Mouse (Mus musculus): ENCODE results near the gene Rab34.

Rab34 gene

GRCm38 (mm10) chr11:78164924-78165760, 23.1 kb upstream of the Rab34 start, which contains the start of gene Traf4:
TSS of gene Traf4 (minus strand) at chr11:78165589.
- DNase-seq (ENCODE audit: low read depth, low spot score): peak; percentile 82

- no peak for DNase-seq (ENCODE audit: low read depth, low spot score)
Measured at GRCm38 (mm10) chr11:78165761-78166109, 22.5 kb upstream of the Rab34 start.

DNA sequence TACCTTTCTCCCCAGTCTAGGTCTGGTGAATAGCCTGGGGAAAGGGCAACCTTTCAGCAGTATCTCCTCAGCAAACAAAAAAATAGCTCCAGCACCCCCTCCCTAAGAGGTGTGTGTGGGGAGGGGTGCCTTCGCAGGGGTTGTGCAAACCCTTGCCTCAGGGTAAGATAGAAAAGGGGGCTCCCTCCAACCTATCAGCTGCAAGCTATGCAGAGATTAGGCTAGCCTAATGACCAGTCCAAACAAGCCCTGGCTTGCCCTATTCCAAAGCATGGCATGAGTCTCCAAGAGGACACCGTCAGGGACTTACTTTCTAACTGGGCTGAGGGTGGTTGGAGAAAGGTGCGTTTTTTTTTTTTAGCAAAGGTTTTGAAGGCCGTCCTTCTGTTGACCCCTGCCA, 22.1 kb upstream of the Rab34 start:
- no peak for DNase-seq (ENCODE audit: low read depth, low spot score)

GRCm38 (mm10) chr11:78166640-78167039, 21.6 kb upstream of the Rab34 start:
- DNase-seq (ENCODE audit: low read depth, low spot score): no peak

GRCm38 (mm10) chr11:78167257-78167959, 20.8 kb upstream of the Rab34 start:
- no peak for DNase-seq (ENCODE audit: low read depth, low spot score)

GRCm38 (mm10) chr11:78168541-78169468, 19.4 kb upstream of the Rab34 start:
- DNase-seq (ENCODE audit: low read depth, low spot score): no peak

GRCm38 (mm10) chr11:78170306-78170705, 17.9 kb upstream of the Rab34 start:
- DNase-seq (ENCODE audit: low read depth, low spot score): no peak

GRCm38 (mm10) chr11:78171328-78171727, 16.9 kb upstream of the Rab34 start:
- DNase-seq (ENCODE audit: low read depth, low spot score): no peak

DNA sequence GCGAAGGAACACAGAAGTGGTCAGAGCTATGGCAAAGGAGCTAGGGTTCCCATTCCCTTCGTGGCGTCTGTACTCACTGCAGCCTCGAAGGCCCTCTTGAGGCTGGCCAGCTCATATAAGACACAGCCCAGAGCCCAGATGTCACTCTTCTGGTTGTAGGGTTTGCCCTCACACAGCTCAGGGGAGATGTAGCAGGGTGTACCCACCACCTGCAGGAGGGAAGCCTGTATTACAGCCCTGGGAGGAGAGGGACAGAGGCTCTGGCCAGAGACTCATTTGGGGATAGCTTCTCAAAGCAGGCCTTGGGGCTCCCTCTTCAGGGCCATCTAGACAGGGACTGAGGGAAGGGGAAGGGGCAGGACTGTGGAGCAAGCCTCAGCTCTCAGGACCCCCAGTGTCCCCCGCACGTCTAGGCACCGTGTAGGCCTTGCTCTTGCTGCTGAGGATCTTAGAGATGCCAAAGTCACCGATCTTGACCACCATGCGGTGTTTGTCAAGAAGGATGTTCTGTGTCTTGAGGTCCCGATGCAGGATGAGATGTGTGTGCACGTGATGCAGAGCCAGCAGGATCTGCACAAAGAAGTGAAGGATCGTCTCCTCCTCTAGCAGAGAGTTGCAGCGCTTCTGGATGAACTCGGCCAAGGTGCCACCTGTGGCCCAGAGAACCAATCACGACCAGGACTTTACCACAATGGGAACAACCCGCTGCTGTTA, 16.0 kb upstream of the Rab34 start:
- DNase-seq (ENCODE audit: low read depth, low spot score): no peak

- no peak for DNase-seq (ENCODE audit: low read depth, low spot score)
Measured at GRCm38 (mm10) chr11:78172748-78173383, 15.4 kb upstream of the Rab34 start.

GRCm38 (mm10) chr11:78174506-78174905, 13.7 kb upstream of the Rab34 start:
- no peak for DNase-seq (ENCODE audit: low read depth, low spot score)

- no peak for DNase-seq (ENCODE audit: low read depth, low spot score)
Measured at GRCm38 (mm10) chr11:78175771-78176401, 12.3 kb upstream of the Rab34 start.

- no peak for DNase-seq (ENCODE audit: low read depth, low spot score)
Measured at GRCm38 (mm10) chr11:78176402-78176862, 11.8 kb upstream of the Rab34 start, which contains the start of the genes Nek8 and Tlcd1. TSS of gene Nek8 (minus strand) at chr11:78176675. TSS of gene Tlcd1 (plus strand) at chr11:78176711.

DNA sequence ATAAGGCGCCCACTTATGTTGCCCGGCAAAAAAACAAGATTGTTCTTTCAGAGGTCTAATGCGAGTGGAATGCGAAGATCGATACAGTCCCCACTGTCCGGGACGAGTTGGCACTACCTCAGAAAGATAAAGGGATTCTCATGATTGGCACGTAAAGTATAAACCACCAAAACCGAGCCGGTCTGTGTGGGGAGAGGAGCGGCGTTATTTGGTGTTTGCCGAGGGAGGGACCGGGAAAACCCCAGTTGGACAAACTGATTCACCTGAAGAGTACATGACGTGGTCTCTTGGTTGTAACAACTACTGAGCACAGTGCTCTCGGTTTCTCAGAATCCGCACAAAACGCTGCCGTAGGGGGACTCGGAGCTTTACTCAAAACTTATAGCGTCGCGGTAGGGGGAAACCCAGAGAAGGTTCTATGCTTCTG, 11.3 kb upstream of the Rab34 start:
- no peak for DNase-seq (ENCODE audit: low read depth, low spot score)

- DNase-seq (ENCODE audit: low read depth, low spot score): no peak
Measured at GRCm38 (mm10) chr11:78177437-78177836, 10.8 kb upstream of the Rab34 start.

- peak; percentile 93 for DNase-seq (ENCODE audit: low read depth, low spot score)
Measured at GRCm38 (mm10) chr11:78177903-78178858, 10.0 kb upstream of the Rab34 start.

DNA sequence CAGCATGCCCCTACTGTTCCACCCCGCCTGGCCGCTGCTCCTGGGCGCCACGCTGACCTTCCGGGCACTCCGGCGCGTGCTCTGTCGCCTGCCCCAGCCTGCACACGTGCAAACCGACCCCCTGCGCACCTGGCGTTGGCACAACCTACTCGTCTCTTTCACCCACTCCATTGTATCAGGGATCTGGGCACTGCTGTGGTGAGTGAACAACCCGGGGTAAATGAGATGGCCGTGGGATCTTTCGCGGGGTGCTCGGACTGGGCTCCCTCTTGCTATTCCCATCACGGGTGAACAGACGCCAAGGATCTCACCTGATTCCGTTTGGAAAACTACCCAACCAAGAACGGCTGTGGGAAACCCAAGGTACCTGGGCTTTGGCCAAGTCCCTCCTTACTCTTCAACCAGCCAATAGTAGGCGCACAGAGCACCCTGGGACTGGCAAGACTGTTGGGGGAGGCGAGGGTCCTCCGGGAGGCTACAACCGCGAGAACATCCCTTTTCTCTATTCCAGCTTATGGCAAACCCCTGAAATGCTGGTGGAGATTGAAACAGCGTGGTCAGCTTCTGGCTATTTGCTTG, 9.3 kb upstream of the Rab34 start:
- DNase-seq (ENCODE audit: low read depth, low spot score): no peak

DNA sequence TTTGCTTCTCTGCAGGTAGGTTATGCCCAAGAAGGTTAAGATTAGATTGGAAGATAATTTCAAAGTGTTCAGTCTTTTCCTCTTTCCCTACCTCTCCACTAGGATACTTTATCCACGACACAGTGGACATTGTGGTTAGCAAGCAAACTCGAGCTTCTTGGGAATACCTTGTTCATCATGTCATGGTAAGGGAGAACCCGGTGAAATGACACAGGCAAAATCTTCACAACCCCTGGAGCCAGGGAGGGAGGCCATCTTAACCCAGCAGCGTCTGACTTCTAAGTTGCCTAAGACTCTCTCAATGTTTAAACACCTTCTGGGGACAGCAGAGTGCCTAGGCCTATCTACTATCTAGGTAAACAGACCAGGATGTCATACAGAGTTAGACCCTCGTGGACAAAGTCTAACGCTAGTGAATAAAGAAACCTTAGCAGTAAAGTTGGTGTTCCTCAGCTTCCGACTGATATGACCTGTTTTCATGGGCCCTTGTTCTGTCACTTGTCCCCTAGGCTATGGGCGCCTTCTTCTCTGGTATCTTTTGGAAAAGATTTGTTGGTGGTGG, 8.7 kb upstream of the Rab34 start:
- no peak for DNase-seq (ENCODE audit: low read depth, low spot score)
